Mouse (Mus musculus) testis, postnatal 14 days (tissue): ENCODE measurements around the gene Hoxa10.

Experiments used
- DNase-seq: peaks from one replicate; pipeline ENCODE4 v3.0.0; 2021; ENCODE audit warnings: low spot score

Hoxa10 gene

DNA sequence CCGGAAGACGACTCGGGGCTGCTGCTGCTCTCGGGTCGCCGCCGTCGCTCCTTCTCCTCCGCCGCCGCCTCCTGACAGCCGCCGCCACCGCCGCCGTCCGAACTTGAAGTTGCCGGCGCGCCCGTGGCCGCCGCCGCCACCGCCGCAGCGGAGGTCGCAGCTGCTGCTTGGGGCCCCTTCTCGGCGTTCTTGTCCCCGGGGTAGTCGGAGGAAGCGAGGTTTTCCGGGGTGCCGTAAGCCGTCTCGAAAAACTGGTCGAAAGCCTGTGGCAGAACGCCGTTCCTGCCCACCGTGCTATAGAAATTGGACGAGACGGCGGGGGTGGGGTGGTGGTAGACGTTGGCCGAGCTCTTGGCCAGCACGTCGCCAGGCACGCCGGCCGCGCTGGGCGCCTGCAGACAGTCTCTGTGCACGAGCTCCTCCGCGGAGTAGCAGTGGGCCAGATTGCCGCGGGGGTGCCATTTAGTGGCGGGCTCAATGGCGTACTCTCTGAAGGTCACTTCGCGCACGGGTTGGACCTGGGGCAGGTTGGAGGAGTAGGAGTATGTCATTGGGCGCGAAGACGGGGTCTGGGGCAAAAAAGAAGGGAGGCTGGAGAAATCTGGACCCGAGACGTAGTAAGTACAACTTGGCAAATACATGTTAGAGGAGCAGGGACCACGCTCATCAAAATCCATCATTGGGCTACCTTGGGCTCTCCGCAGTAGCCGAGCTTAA, 4.5 kb upstream of the Hoxa10 start:
- DNase-seq = no peak

GRCm38 (mm10) chr6:52244471-52245039, 3.9 kb upstream of the Hoxa10 start:
- no peak for DNase-seq

DNA sequence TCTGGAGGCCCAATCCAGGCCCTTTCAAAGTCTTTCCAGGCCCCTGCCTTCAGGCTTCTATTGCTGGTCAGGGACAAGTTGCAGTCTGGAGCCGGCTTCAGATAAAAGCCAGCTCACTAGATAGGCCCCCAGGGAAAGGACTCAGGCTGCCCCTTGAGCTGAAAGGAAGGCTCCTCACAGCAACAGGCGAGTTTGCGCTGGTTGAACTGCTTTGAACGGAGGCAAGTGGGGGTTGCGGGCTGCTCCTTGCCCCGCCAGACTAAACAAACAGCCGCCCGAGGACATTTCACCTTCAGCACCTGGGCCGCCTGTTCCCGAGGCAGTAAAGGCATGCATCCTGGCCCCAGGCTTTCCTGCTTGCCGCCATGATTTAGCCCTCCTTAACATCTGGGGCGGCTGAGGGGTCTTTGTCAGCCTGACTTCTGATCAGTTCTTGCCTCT, 3.0 kb upstream of the Hoxa10 start:
- no peak for DNase-seq

- no peak for DNase-seq
Observed at GRCm38 (mm10) chr6:52242801-52243332, 2.2 kb upstream of the Hoxa10 start.

DNA sequence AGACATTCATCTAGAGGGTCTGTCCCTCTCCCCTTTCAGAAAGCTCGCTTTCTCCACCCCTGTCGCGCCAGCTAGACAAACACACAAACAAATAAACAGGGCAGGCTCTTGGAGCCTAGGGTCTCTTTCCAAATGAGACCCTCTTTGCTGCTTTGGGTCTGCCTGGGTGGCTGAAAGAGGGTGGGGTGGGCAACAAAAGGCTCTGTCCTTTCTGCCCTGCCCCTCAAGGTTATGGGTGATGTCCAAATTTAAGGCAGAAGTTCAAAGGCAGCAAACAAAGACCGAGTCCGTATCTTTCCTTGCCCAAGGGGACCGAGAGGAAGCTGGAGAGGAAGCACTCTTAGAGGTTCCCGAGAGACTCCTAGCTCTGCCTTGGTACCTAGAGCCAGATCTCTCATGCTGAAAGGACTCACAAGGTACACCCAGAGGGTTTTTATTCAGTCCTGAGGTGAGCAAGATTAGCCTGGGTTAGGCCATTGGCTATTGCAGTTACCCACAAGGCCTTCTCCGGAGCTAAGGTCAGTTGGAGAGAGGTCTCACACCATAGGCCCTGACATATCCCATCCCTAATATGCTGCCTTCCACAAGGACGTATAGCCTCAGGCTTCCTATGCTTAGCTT, 457 bp upstream of the Hoxa10 start:
- DNase-seq = no peak

DNA sequence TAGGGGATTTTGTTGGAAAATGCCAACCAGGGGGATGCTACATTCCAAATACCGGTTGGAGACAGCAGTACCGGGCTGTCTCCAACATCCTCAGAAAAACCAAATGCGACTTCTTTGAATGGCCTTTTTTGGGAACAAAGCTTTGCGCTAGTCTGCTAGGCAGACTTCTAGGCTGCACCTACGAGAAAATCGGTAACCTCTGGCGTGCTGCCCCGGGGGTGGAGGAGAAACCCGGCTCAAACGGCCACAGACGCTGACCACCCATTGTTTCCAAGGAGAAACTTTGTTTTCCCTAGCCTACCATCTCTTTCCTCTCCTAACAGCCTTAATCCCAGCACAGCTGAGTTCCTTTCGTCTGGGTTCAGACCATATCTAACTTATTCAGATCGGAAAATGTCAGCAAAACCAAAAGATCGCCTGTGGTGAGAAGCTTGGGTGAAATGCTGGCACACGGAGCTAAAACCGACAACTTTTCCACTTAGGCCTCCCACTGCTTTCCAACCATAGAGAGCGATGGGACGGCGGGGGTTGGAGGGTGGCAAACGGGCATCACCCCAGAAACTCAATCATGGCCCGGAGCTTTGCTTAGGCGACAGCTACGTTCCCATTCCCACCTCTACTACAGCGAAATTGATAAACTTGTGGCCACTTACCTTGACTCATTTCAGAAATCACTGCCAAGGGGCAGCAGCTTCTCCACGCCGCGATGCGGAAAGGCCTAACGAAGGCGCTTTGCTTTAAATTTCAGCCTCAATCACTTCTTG, 847 bp downstream of the Hoxa10 start:
- DNase-seq = no peak

- no peak for DNase-seq
Observed at GRCm38 (mm10) chr6:52238976-52239375, 1.7 kb downstream of the Hoxa10 start.

GRCm38 (mm10) chr6:52238155-52238545, 2.5 kb downstream of the Hoxa10 start:
- DNase-seq = no peak

- no peak for DNase-seq
Observed at GRCm38 (mm10) chr6:52237346-52238154, 3.1 kb downstream of the Hoxa10 start.

DNA sequence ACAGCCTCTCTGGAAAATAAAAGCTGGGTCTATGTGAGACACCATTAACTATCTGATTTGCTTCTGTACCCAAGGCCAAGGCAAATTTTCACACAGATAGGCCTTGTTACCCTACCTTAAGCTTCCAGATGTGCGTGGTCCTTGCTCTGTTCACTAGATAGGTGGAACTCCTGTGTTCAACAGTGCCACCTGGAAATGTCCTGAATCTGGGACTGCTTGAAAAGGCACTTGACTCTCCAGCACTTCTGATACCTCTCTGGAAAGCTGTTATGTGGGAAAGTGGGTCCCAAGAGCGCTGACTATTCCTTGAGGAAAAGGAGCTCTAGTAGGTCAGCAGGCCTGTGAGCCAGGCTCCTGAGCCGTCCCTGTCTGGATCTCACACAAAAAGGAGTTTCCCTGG, 3.8 kb downstream of the Hoxa10 start:
- no peak for DNase-seq

DNA sequence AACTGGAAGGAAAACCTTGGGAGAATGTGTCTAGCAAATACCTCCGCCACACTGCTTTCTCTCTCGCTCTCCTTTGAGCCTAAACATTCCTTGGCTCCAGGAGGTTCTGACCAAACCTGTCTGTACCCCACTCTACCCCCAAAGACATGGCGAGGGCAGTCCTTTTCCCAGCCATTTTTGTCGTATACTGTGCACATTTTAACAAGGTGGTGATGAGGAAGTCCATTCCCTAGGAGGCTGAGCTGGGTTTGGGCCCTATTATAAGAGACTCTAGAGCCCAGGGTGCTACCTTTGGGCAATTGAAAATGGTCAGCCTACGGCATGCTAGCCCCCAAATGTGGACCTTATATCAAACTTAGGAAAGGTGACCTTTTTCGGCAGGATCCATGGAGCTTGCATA, 4.8 kb downstream of the Hoxa10 start:
- no peak for DNase-seq

GRCm38 (mm10) chr6:52235267-52235666, 5.4 kb downstream of the Hoxa10 start:
- DNase-seq = no peak

DNA sequence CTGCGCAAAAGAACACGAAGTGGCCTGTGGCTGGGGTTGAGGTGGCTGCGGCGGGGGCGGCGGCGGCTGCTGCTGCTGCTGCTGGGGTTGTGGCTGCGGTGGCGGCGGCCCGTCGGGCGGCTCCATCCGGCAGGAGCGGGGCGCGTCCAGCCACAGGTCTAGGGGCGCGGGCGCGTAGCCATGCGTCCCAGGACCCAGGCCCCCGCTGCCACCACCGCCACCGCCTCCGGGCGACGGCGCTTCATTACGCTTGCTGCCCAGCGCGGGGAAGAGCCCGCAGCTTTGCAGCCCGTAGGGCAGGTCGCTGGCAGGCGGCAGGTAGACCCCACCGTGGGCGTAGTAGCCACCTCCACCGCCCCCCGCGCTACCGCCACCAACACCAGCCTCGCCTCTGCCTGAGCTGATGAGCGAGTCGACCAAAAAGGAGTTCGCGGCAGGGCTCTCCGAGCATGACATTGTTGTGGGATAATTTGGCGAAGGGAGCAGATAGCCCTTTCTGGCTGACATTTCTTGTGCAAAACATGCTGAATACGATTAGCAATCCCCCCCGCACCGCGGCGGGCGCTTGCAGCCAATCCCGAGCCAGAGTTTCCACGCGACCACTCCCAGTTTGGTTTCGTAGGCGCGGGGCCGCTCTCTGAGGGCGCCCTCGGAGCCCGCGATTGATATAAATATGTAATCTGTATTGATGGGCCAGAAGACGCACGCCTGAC, 6.1 kb downstream of the Hoxa10 start:
- DNase-seq = no peak

DNA sequence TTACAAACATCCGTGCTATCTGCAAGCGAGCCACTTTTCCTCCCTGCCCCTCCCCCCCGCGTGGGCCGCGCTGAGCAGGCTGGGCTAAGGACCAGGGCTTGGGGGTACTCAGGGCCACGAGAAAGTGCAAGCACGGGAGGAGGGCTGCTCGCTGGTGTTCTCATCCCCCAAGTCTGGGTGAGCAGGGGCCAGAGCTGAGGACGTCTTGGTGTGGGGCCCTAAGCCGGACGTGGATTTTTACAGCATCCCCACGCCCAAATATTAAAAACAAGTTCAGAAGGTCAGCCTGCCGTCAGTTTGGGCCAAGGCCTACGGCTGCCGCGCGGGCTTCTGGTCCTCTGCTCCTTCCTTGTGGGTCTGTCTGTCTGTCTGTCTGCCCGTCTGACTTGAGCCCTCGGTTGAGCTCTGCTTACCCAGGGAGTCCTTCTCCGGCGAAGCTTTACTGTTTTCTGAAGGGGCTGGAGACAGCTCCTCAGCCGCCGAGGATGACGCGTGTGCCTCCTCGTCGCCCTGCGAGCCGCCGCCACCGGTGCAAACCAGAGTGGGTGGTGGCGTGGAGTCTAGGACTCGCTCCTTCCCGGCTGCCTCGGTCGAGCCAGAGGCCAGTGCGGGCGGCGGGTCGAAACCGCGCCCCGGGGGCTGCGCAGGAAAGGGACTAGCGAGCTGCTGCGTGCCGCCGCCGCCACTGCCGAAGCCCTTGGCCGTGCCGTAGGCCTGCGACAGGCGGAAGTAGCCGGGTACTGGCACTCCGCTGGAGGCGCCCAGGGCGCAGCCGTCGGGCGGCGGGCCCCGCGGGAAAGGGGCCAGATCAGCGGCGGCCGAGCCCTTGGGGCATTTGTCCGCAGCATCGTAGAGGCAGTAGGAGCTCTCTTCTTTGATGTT, 6.9 kb downstream of the Hoxa10 start:
- no peak for DNase-seq

DNA sequence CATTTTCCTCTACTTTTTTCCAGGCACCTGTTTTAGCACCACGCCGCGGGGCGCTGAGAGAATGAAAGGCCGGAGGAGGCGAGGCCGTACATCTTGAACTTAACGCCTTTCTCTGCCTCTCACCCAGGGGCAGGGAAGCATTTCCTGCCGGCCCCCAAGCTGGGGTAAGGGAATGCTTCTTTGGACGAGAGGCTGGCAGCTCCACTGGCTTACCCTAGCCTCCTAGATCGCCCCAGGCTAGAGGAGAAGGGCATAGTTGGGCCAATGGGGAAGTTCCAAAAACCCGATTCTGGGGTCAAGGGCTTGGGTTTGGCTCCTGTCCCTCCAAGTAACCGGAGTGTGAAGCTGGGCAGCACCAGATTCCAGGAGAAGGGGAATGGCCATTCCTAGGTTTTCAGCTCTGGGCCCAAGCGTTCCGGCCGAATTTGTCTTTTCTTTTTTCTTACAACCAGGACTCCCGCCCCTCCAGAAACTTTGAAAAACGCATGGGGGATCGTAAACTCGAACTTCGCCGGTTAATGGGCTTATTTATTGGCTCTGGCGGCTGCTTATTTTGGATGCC, 7.6 kb downstream of the Hoxa10 start:
- DNase-seq = no peak

- DNase-seq = no peak
Observed at GRCm38 (mm10) chr6:52232568-52232965, 8.1 kb downstream of the Hoxa10 start.

DNA sequence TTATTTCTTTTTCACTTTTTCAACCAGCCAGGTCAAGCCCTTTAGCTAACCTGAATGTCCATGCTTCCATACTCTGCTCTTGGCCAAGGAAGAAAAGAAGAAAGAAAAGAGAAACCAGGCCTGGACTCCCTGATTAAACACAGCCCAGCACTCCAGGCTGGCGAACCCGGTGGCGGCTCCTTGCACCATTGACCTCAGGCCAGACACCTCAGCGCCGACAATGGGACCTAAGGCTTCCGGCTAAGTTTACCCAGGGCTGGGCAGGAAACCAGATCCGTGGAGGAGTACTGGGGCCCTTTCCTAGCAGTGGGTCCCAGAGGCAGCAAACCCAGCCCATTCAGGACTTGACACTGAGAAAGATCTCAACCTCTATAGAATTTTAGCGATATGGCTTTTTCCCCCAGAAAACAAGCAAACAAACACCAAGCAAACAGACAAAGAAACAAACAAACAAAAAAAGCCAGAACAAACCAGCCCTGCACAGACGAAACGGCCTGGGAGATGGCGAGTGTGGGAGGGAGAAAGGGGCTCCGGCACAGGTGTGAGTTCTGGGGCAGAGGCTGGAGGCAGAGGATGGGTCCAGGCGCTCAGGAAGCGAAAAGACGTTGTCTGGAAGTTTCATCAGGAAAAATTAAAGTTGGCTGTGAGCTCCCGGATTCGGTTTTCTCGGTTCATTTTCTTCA, 8.6 kb downstream of the Hoxa10 start:
- no peak for DNase-seq

GRCm38 (mm10) chr6:52230516-52231165, 10.0 kb downstream of the Hoxa10 start, which contains the start of gene Hoxa9:
Hoxa9 (minus strand) TSS chr6:52231089.
- no peak for DNase-seq
